Mouse (Mus musculus): ENCODE results near the gene Def8.
"Not testable (repeated sequence)": the region's sequence is repeated elsewhere in the genome, so short reads cannot be mapped to it uniquely, and the experiment has no call there.

Def8 gene

DNA sequence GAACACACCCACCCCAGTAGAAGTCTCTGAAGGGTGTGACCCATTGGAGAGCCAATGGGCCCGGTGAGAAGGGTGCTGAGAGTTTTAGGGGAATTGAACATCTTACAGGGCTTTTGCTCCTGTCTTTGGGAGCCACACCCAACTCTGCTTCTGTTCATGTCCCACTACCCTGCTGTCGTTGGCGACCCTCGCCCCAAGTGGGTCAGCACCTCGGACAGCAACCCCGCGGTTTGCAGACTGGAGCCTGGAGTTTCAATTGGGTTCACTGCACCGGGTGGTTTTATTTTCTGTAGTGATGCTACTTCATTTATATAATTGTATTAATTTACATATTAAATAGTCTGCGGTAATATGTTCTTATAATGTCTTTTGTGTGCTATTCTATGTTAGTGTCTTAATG lies 9.1 kb upstream of the Def8 start:
- DNase-seq (ENCODE audit: extremely low spot score): peak; percentile 57

- not testable (repeated sequence) for DNase-seq (ENCODE audit: extremely low spot score)
Measured at GRCm38 (mm10) chr8:123414997-123415696, 8.2 kb upstream of the Def8 start.

DNA sequence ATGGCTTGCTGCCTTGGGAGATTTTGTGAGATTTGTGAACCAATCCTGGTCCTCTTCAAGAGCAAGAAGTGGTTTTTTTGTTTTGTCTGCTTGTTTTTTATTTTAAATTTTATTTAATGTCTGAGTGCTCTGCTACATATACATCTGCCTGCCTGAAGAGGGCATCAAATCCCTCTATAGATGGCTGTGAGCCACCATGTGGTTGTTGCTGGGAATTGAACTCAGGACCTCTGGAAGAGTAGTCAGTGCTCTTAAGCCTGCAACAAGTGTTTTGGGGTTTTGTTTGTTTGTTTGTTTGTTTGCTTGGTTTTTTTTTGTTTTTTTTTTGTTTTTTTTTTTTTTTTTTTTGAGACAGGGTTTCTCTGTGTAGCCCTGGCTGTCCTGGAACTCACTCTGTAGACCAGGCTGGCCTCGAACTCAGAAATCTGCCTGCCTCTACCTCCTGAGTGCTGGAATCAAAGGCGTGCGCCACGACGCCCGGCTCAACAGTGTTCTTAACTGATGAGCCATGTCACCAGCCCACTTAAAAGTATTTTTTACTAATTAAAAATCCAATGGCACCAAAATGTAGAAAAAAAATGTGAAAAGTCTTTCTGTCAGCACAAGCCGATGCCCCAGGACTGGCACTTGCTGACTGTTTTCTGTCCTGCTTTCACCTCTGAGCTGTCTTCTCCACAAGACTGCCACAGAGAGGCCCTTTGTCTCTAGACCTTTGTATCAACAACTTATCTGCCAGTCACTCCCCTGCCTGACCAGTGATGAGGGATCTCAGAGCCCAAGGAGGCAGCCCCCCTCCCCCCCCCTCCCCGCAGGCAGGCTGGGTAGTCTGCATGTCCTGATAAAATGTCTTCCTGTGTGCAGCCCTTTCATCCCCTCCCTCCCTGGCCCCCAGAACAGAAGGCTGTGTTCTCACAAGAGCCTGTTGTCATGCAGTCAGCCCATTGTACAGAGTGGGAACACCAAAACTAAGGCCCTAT lies 7.1 kb upstream of the Def8 start:
- DNase-seq (ENCODE audit: extremely low spot score): no peak

GRCm38 (mm10) chr8:123416944-123417555 lies 6.3 kb upstream of the Def8 start:
- DNase-seq (ENCODE audit: extremely low spot score): no peak

DNA sequence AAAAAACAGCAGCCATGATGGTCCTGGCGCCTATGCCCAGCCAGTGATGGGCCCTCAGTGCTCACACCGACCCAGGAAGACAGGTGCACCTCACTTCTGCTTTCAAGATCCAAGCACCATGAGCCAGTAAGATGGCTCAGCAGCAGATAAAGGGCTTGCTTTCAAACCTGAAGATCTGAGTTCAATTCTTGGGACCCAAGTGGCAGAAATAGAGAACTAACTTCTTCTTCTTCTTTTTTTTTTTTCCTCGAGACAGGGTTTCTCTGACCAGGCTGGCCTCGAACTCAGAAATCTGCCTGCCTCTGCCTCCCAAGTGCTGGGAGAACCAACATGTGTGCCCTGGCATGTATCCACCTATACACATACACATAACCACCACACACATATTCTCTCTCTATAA lies 3.6 kb upstream of the Def8 start:
- no peak for DNase-seq (ENCODE audit: extremely low spot score)

DNA sequence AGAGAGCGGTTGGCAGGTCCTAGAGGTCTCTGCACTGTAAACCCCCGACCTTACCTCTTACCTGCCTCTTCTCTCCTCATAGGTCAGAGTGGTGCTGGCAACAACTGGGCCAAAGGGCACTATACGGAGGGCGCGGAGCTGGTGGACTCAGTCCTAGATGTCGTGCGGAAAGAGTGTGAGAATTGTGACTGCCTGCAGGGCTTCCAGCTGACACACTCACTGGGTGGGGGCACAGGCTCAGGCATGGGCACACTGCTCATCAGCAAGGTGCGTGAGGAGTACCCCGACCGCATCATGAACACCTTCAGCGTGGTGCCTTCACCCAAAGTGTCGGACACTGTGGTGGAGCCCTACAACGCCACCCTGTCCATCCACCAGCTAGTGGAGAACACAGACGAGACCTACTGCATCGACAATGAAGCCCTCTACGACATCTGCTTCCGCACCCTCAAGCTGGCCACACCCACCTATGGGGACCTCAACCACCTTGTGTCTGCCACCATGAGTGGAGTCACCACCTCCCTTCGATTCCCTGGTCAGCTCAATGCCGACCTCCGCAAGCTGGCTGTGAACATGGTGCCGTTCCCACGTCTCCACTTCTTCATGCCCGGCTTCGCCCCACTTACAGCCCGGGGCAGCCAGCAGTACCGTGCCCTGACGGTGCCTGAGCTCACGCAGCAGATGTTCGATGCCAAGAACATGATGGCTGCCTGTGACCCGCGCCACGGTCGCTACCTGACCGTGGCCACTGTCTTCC lies 2.6 kb upstream of the Def8 start:
- DNase-seq (ENCODE audit: extremely low spot score): no peak

GRCm38 (mm10) chr8:123421325-123421724 lies 2.0 kb upstream of the Def8 start:
- DNase-seq (ENCODE audit: extremely low spot score): no peak

DNA sequence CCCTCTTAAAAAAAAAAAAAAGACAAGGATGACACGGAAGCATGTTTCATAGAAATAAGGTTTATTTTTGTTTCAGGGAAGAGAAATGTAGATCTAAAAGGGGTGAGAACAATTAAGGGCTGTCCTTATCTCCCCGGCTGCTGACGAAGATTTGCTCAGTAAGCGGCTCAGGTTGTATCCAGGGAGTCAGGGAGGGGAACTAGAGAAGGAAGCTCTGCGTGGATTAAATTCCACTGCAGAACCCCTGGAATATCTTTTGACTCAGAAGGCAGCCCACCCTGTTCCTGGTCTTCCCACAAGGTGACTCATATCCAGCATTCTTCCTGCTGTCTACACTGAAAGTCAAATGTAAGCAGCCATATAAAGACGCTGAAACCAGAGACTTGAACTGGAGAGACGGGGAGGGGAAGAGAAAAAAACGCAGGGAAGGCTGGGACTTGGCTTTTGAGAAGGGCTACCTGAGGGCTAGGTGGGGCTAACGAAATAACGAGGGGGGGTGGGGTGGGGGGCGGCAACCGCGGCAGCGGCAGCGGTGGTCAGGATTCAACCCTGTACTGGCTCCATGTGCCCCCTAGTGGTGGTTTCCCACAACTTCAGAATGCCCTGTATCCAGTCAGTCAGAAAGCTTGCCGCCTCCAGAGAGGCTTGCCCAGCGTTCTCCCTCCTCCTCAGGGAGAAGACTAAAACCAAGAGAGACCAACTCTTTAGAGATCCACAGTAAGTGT lies 1.1 kb upstream of the Def8 start:
- peak; percentile 73 for DNase-seq (ENCODE audit: extremely low spot score)

DNA sequence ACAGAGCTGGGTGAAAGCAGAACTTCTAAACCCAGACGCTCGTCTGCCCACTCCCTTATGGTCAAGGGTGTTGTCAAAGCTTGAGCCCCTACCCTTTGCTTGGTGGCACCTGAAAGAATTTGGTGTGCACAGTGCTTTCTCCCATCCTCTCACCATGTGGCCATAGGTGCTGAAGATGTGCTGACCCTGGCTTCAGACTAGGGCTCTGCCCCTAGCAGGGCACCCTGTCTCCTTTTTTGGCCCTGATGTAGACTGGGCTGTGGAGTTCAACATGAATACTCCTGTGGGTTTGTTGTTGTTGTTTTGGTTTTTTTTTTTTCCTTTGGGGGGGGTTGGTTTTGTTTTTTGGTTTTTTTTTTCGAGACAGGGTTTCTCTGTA lies 557 bp upstream of the Def8 start:
- no peak for DNase-seq (ENCODE audit: extremely low spot score)

- DNase-seq (ENCODE audit: extremely low spot score): no peak
Measured at GRCm38 (mm10) chr8:123426511-123427509, 3.5 kb downstream of the Def8 start.

DNA sequence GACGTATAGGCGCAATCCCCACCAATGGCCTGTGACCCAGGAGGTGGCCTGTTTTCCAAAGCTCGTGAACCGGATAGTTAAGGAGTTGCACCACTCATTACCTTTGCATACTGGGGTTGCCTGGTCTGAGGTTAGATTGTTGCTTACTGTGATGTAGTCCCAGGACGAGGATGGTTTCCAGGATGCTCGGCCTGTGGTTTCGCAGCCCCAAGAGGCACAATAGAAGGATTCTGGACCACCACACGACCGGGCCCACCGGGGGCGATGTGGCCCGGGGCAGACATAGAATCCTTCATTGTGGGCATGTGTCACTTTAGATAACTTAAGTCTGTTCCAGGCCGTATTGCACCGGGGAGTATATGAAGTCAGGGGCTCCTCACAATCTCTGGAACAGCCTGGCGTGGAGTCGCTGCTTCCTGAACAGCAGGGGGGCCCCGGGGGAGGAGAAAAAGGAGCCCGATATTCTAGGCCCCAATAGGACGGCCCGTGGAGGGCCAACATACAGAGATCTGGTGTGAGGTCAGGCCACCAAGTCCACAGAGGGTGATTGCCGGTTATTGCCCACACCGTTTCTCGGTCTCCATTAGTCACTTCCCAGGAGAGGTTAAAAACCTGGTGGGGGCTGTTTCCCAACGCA lies 4.4 kb downstream of the Def8 start:
- no peak for DNase-seq (ENCODE audit: extremely low spot score)

DNA sequence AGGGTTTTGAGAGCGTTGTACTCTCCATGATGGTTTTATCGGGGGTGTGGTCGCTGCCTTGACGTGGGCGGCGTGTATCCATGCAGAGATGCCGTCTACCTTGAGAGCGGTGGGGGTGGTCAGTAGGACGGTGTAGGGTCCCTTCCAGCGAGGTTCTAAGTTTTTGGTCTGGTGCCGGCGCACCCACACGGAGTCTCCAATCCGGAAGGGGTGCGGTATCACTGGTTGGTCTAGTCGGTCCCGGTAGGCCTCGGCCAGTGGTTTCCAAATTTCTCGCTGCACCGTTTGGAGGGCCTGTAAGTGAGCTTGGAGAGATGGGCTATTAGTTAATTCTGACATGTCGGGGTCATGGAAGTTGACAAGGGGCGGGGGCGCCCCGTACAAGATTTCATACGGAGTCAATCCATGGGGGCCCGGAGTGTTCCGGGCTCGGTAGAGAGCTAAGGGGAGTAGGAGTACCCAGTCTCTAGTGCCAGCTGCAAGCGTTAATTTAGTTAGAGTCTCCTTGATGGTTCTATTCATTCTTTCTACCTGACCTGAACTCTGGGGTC lies 5.1 kb downstream of the Def8 start:
- no peak for DNase-seq (ENCODE audit: extremely low spot score)

GRCm38 (mm10) chr8:123428939-123429721 lies 5.8 kb downstream of the Def8 start:
- no peak for DNase-seq (ENCODE audit: extremely low spot score)

DNA sequence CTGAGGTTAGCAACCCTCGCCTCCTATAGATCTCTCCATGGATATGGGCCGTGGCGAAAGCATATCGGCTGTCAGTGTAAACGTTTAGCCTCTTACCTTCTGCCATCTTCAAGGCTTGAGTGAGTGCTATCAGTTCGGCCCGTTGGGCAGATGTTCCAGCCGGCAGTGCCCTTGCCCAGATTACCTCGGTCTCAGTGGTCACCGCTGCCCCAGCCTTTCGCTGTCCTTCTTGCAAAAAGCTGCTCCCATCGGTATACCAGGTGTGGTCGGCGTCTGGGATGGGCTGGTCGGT lies 6.3 kb downstream of the Def8 start:
- DNase-seq (ENCODE audit: extremely low spot score): not testable (repeated sequence)

- DNase-seq (ENCODE audit: extremely low spot score): not testable (repeated sequence)
Measured at GRCm38 (mm10) chr8:123430936-123431335, 7.6 kb downstream of the Def8 start.

GRCm38 (mm10) chr8:123431616-123432365 lies 8.5 kb downstream of the Def8 start:
- DNase-seq (ENCODE audit: extremely low spot score): no peak

DNA sequence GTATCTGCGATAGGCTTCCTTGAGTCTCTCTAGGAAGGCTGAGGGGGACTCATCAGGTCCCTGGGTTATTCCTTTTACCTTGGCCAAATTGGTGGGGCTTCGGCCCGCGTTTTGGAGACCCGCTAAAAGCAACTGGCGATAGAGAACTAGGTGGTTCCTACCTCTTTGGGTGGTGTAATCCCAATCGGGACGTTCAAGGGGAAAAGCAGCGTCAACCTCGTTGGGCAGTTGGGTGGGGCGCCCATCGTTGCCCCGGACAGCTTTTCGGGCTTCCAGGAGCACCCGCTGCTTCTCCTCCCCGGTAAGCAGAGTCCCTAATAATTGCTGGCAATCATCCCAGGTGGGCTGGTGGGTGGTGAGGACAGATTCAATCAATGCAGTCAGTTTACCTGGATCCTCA lies 9.1 kb downstream of the Def8 start:
- DNase-seq (ENCODE audit: extremely low spot score): no peak

All from embryo, embryonic 9.5 days (tissue).